Mouse (Mus musculus) liver, embryonic 11.5 days (tissue): ENCODE data around the gene Vps13d. TPM values are rescaled to one million over a fixed set of nuclear protein-coding genes. Genes with fewer than 3 reads are reported as not detected.

Source experiments
- ATAC-seq: fragments of 200-750 bp; cut with Nextera tagmentation; replicated peaks from 2 replicates; pipeline ENCODE4 v1.8.0; 2017; ENCODE audit warnings: moderate number of reproducible peaks, mild to moderate bottlenecking, moderate TSS enrichment, moderate library complexity; ENCODE audit not compliant: low FRiP score
- DNase-seq: peaks from one replicate; pipeline ENCODE4 v3.0.0-alpha.2; 2017; ENCODE audit warnings: low spot score
- H3K27ac ChIP-seq: fragments of 300-500 bp; sonication (generic); 2 replicates; pipeline ENCODE4 v1.5.1; 2014; ENCODE audit warnings: mild to moderate bottlenecking, low read depth, low read length, control low read depth
- H3K27me3 ChIP-seq: fragments of 300-500 bp; sonication (generic); replicated peaks from 2 replicates; pipeline ENCODE4 v1.6.1; 2014; ENCODE audit warnings: low read length, mixed read lengths; ENCODE audit not compliant: control insufficient read depth, insufficient read depth
- H3K36me3 ChIP-seq: fragments of 300-500 bp; sonication (generic); 2 replicates; pipeline ENCODE4 v1.6.1; 2014; ENCODE audit warnings: mild to moderate bottlenecking, low read length, moderate library complexity, mixed read lengths; ENCODE audit not compliant: control insufficient read depth, insufficient read depth
- H3K4me1 ChIP-seq: fragments of 300-500 bp; sonication (generic); replicated peaks from 2 replicates; pipeline ENCODE4 v1.6.1; 2014; ENCODE audit warnings: low read length, mixed read lengths; ENCODE audit not compliant: control insufficient read depth, insufficient read depth
- H3K4me2 ChIP-seq: fragments of 300-500 bp; sonication (generic); 2 replicates; pipeline ENCODE4 v1.6.1; 2014; ENCODE audit warnings: mild to moderate bottlenecking, control low read depth, moderate library complexity
- H3K4me3 ChIP-seq: fragments of 300-500 bp; sonication (generic); 2 replicates; pipeline ENCODE4 v1.5.1; 2014; ENCODE audit warnings: low read depth, low read length, control low read depth
- H3K9ac ChIP-seq: fragments of 300-500 bp; sonication (generic); 2 replicates; pipeline ENCODE4 v1.6.1; 2014; ENCODE audit warnings: low read depth, low read length, control low read depth
- H3K9me3 ChIP-seq: fragments of 300-500 bp; sonication (generic); 2 replicates; pipeline ENCODE4 v1.6.1; 2016; ENCODE audit warnings: low read length, inconsistent platforms, mixed read lengths; ENCODE audit not compliant: control insufficient read depth
- WGBS: fragments of 180-500 bp; shearing (Covaris S2); extraction: QIAGEN DNeasy Blood & Tissue Kit; methylation state at CpG from one replicate; pipeline ENCODE4 v1.1.7; 2014; 5-methylcytosine and 5-hydroxymethylcytosine counted together
- polyA plus RNA-seq: library from polyadenylated mRNA; unstranded; fragments of >200 nt; fragmentation: Nextera tagmentation; extraction: Ambion mirVana; gene quantifications from 2 replicates; pipeline ENCODE4 v1.2.1, GENCODE M21; 2014

Vps13d gene
- polyA plus RNA-seq, 1 experiment from 2014 or later: 11.7 TPM

- Histone ChIP-seq H3K36me3 (peaks cover 26% of the 10 kb centered on the region), H3K9me3 (no peaks in the 10 kb centered on the region), H3K27me3 (no peaks in the 10 kb centered on the region), H3K9ac (no peak overlapping the region), H3K4me3 (no peak overlapping the region), H3K4me2 (no peak overlapping the region), H3K27ac (no peak overlapping the region), H3K4me1 (no peaks in the 10 kb centered on the region)
- ATAC-seq (no peak), DNase-seq (no peak)
- 80% methylated on average over 7 of the region's 7 CpGs for WGBS
Measured at GRCm38 (mm10) chr4:145066336-145067018, 128.3 kb downstream of the Vps13d start.

DNA sequence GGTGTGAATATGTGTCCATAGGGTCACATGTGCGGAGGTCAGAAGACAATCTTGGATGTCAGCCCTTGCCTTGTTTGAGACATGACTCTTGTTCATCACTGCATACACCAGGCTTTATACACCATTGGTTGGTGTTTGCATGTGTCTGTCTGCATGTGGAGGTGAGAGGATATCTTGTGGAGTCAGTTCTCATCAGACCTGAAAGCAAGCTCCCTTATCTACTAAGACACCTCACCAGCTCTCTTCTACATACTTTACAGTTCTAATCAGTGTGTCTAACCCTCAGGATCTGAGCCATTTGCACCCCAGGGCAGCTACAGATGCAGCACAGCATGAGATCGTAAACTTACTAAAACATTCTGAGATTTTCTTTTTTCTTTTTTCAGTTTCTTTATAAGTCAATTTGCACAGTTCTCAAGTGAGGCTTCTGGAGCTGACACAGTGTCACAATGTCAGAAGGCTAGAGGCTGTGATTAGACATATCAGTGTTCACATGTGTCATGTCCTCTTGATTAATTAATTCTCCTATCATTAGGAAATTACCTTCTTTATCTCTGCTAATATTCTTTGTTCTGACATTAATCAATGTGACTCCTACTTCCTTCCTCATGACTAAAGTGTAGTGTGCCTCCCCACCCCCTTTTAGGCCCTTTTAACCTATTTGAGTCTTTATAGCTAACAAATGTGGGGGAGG lies 135.9 kb downstream of the Vps13d start:
- Histone ChIP-seq H3K4me2 (no peak overlapping the region), H3K27ac (no peak overlapping the region), H3K9ac (no peak overlapping the region), H3K27me3 (no peaks in the 10 kb centered on the region), H3K4me3 (no peak overlapping the region), H3K9me3 (no peaks in the 10 kb centered on the region), H3K4me1 (no peaks in the 10 kb centered on the region), H3K36me3 (peaks cover 31% of the 10 kb centered on the region)
- DNase-seq (no peak), ATAC-seq (peak; percentile 64)
- WGBS: 86% methylated on average over 2 of the region's 2 CpGs

GRCm38 (mm10) chr4:145056346-145056745 lies 138.5 kb downstream of the Vps13d start:
- no peak for DNase-seq
- WGBS: 87% methylated on average over 3 of the region's 3 CpGs
- no peaks in the 10 kb centered on the region for H3K9me3 ChIP-seq
- H3K36me3 ChIP-seq: peaks cover 17% of the 10 kb centered on the region
- H3K27ac ChIP-seq: no peak overlapping the region
- H3K9ac ChIP-seq: no peak overlapping the region
- no peak for ATAC-seq
- no peak overlapping the region for H3K4me2 ChIP-seq
- H3K4me3 ChIP-seq: no peak overlapping the region
- no peaks in the 10 kb centered on the region for H3K27me3 ChIP-seq
- H3K4me1 ChIP-seq: no peaks in the 10 kb centered on the region

DNA sequence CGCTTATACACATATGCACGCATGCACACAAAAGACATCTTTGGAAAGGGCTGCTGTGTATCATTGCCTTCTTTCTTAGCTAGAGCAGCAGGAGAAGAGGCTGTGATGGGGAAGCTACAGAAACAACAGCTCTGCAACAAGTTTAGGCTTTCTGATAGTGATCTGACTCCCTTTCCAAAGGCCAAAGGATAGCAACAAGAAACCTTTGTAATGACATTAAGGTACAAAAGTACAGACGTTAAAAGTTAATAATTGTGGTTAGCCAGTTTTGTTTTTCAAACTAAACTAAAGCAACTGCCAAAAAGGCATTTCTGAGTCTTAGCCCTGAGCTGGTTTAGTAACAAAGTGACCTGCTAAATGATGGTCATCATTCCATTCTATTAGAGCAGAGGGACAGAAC lies 139.0 kb downstream of the Vps13d start:
- Histone ChIP-seq H3K27ac (no peak overlapping the region), H3K9me3 (no peaks in the 10 kb centered on the region), H3K4me1 (no peaks in the 10 kb centered on the region), H3K27me3 (no peaks in the 10 kb centered on the region), H3K9ac (no peak overlapping the region), H3K4me3 (no peak overlapping the region), H3K4me2 (no peak overlapping the region), H3K36me3 (peaks cover 12% of the 10 kb centered on the region)
- no peak for ATAC-seq
- WGBS: 89% methylated on average over 3 of the region's 3 CpGs
- DNase-seq: no peak

GRCm38 (mm10) chr4:145054369-145054768 lies 140.4 kb downstream of the Vps13d start:
- 75% methylated on average over 3 of the region's 3 CpGs for whole genome bisulfite sequencing
- no peaks in the 10 kb centered on the region for H3K9me3 ChIP-seq
- H3K4me3 ChIP-seq: no peak overlapping the region
- peaks cover 9% of the 10 kb centered on the region; the same call in 1 of the 2 replicates for H3K36me3 ChIP-seq
- ATAC-seq (no peak), DNase-seq (no peak)
- H3K4me1 ChIP-seq: peaks cover 9% of the 10 kb centered on the region
- no peaks in the 10 kb centered on the region for H3K27me3 ChIP-seq
- no peak overlapping the region for H3K27ac ChIP-seq
- no peak overlapping the region for H3K9ac ChIP-seq
- H3K4me2 ChIP-seq: no peak overlapping the region

DNA sequence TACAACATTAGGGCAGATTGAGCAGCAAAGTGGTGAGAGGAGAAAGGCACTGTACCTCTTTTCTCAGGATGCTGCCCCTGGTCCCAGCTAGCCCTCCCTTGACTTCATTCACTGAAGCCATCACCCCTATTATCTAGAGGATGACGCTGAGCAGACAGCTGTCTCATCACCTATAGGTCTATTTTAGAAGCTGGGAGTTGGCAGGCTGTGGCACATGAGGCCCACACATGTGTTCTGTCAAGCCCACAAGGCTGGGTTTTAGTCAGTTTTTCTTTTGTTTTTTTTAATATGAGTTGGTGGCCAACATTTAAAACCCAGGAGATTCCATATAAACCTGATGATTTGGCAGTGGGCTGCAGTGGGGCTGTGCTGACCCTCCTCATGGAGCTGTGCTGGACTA lies 142.1 kb downstream of the Vps13d start:
- no peak overlapping the region for H3K9ac ChIP-seq
- H3K4me3 ChIP-seq: no peak overlapping the region
- H3K4me2 ChIP-seq: no peak overlapping the region
- H3K9me3 ChIP-seq: no peaks in the 10 kb centered on the region
- no peak overlapping the region for H3K27ac ChIP-seq
- peaks cover 9% of the 10 kb centered on the region; the same call in 1 of the 2 replicates for H3K36me3 ChIP-seq
- no peak for ATAC-seq
- H3K27me3 ChIP-seq: no peaks in the 10 kb centered on the region
- no peak for DNase-seq
- 52% methylated on average over 1 of the region's 1 CpGs for WGBS
- H3K4me1 ChIP-seq: peaks cover 12% of the 10 kb centered on the region

DNA sequence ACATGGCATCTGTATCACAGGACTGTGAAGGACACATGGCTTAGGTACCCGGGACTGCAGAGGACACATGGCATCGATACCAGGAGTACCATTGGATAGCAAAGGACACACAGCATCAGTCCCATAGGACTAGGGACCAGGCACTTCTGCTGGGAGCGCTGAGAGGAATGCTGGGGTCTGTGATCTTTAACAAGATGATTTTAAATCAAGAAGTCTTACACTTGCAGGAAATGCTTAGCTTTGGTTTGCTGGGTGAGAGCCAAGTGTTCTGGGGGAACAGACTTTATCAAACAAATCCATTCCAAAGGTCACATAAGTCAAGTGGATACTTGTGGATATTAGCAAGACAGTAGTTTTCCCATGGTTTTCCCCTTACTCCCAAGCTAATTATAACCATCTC lies 142.5 kb downstream of the Vps13d start:
- 84% methylated on average over 3 of the region's 3 CpGs for WGBS
- DNase-seq (no peak), ATAC-seq (no peak)
- H3K9me3 ChIP-seq: no peaks in the 10 kb centered on the region
- H3K9ac ChIP-seq: no peak overlapping the region
- H3K27me3 ChIP-seq: no peaks in the 10 kb centered on the region
- H3K36me3 ChIP-seq: peaks cover 8% of the 10 kb centered on the region; the same call in 1 of the 2 replicates
- no peak overlapping the region for H3K4me3 ChIP-seq
- H3K4me2 ChIP-seq: no peak overlapping the region
- peaks cover 12% of the 10 kb centered on the region for H3K4me1 ChIP-seq
- H3K27ac ChIP-seq: no peak overlapping the region

GRCm38 (mm10) chr4:145051209-145051969 lies 143.4 kb downstream of the Vps13d start:
- Histone ChIP-seq H3K27me3 (no peaks in the 10 kb centered on the region), H3K4me3 (no peak overlapping the region), H3K27ac (no peak overlapping the region), H3K4me2 (no peak overlapping the region), H3K9ac (no peak overlapping the region), H3K4me1 (peaks cover 12% of the 10 kb centered on the region), H3K36me3 (0 out of 2 replicates have a peak, but pooled peaks cover 5% of the 10 kb centered on the region), H3K9me3 (no peaks in the 10 kb centered on the region)
- DNase-seq: no peak
- WGBS: 82% methylated on average over 4 of the region's 4 CpGs
- ATAC-seq: no peak
